Mouse (Mus musculus) liver, adult 2 months (tissue): Measurements from ENCODE around the gene Rarres2. TPM values are rescaled to one million over a fixed set of nuclear protein-coding genes. Genes with fewer than 3 reads are reported as not detected.

Experiments
- DNase-seq: peaks from one replicate; pipeline ENCODE4 v3.0.0-alpha.2; 2011; ENCODE audit warnings: low read depth, low spot score; ENCODE audit errors: extremely low read depth
- H3K27ac ChIP-seq: fragments of 200-500 bp; replicated peaks from 2 replicates; pipeline ENCODE4 v1.5.1; 2012; ENCODE audit warnings: low read depth, mild to moderate bottlenecking, control low read depth, inconsistent platforms, low read length; ENCODE audit not compliant: insufficient read depth
- H3K27me3 ChIP-seq: fragments of 200-500 bp; 2 replicates; pipeline ENCODE4 v1.6.1; 2012; ENCODE audit warnings: mild to moderate bottlenecking, moderate library complexity, low read length, inconsistent platforms; ENCODE audit not compliant: control insufficient read depth, insufficient read depth
- H3K36me3 ChIP-seq: fragments of 200-500 bp; 2 replicates; pipeline ENCODE4 v1.6.1; 2012; ENCODE audit warnings: low read length, inconsistent platforms; ENCODE audit not compliant: control insufficient read depth, insufficient read depth
- H3K4me1 ChIP-seq: fragments of 200-500 bp; 2 replicates; pipeline ENCODE4 v1.6.1; 2011; ENCODE audit warnings: low read length; ENCODE audit not compliant: control insufficient read depth, insufficient read depth
- H3K4me3 ChIP-seq: fragments of 200-500 bp; 2 replicates; pipeline ENCODE4 v1.5.1; 2011; ENCODE audit warnings: low read depth, mild to moderate bottlenecking, control low read depth, low read length, moderate library complexity; ENCODE audit not compliant: insufficient read depth
- H3K79me2 ChIP-seq: fragments of 200-500 bp; 2 replicates; pipeline ENCODE4 v1.6.1; 2012; ENCODE audit warnings: inconsistent platforms, mild to moderate bottlenecking, low read length, moderate library complexity; ENCODE audit not compliant: control insufficient read depth, insufficient read depth
- H3K9ac ChIP-seq: fragments of 200-500 bp; 2 replicates; pipeline ENCODE4 v1.6.1; 2012; ENCODE audit warnings: low read depth, mild to moderate bottlenecking, control low read depth, inconsistent platforms, low read length
- CTCF ChIP-seq: fragments of 200-500 bp; IDR thresholded peaks from 2 replicates; pipeline ENCODE4 v1.5.1; 2011; ENCODE audit warnings: low read depth, low read length, control low read depth
- POLR2A ChIP-seq: fragments of 200-500 bp; IDR thresholded peaks from 2 replicates; pipeline ENCODE4 v1.6.1; 2011; ENCODE audit warnings: low read length, control low read depth; ENCODE audit not compliant: insufficient read depth; ENCODE audit errors: extremely low read depth
- WGBS: fragments of 180-500 bp; shearing (Covaris S2); methylation state at CpG from one replicate; pipeline ENCODE4 v1.1.7; 2018; 5-methylcytosine and 5-hydroxymethylcytosine counted together
- polyA plus RNA-seq: library from polyadenylated mRNA; depleted of rRNA; stranded (reverse); fragments of >200 nt; gene quantifications from 2 replicates; pipeline ENCODE4 v1.2.3, GENCODE M21; 2012
- total RNA-seq: library from RNA; depleted of rRNA; stranded (reverse); fragments of >200 nt; gene quantifications from 2 replicates; pipeline ENCODE4 v1.2.3, GENCODE M21; 2014

The Rarres2 gene
- total and polyA plus RNA-seq, 2 experiments, result 1,160 to 1,282 TPM

- TF ChIP-seq CTCF (no peak), POLR2A (no peak)
- no peak overlapping the region for H3K4me3 ChIP-seq
- H3K79me2 ChIP-seq, result no peaks in the 10 kb centered on the region
- DNase-seq, result no peak
- H3K9ac ChIP-seq, result no peak overlapping the region
- no peaks in the 10 kb centered on the region for H3K36me3 ChIP-seq
- 85% methylated on average over 3 of the region's 3 CpGs for WGBS
- H3K4me1 ChIP-seq, result peaks cover 41% of the 10 kb centered on the region
- no peaks in the 10 kb centered on the region for H3K27me3 ChIP-seq
- H3K27ac ChIP-seq, result peak overlapping the region; percentile 37; the same call in 1 of the 2 replicates
Observed at GRCm38 (mm10) chr6:48542631-48543030, 30.0 kb downstream of the Rarres2 start.

- H3K4me1 ChIP-seq, result peaks cover 35% of the 10 kb centered on the region
- no peak overlapping the region for H3K4me3 ChIP-seq
- H3K27ac ChIP-seq, result peak overlapping the region; percentile 83
- TF ChIP-seq CTCF (no peak), POLR2A (no peak)
- H3K79me2 ChIP-seq, result no peaks in the 10 kb centered on the region
- WGBS, result 16% methylated on average over 7 of the region's 7 CpGs
- H3K27me3 ChIP-seq, result no peaks in the 10 kb centered on the region
- no peaks in the 10 kb centered on the region for H3K36me3 ChIP-seq
- H3K9ac ChIP-seq, result no peak overlapping the region
- peak; percentile 83 for DNase-seq
Observed at GRCm38 (mm10) chr6:48541560-48542450, 30.8 kb downstream of the Rarres2 start.

GRCm38 (mm10) chr6:48540721-48541120 lies 31.9 kb downstream of the Rarres2 start:
- H3K36me3 ChIP-seq, result no peaks in the 10 kb centered on the region
- H3K27ac ChIP-seq, result no peak overlapping the region
- H3K4me3 ChIP-seq, result no peak overlapping the region
- whole genome bisulfite sequencing, result 81% methylated on average over 3 of the region's 3 CpGs
- H3K9ac ChIP-seq, result no peak overlapping the region
- H3K27me3 ChIP-seq, result no peaks in the 10 kb centered on the region
- no peaks in the 10 kb centered on the region for H3K79me2 ChIP-seq
- no peak for DNase-seq
- H3K4me1 ChIP-seq, result peaks cover 27% of the 10 kb centered on the region
- TF ChIP-seq POLR2A (no peak), CTCF (no peak)

- Histone ChIP-seq H3K4me1 (peaks cover 25% of the 10 kb centered on the region), H3K27ac (no peak overlapping the region), H3K9ac (no peak overlapping the region), H3K4me3 (no peak overlapping the region), H3K27me3 (no peaks in the 10 kb centered on the region), H3K79me2 (no peaks in the 10 kb centered on the region), H3K36me3 (no peaks in the 10 kb centered on the region)
- TF ChIP-seq POLR2A, result no peak
- DNase-seq, result no peak
- 85% methylated on average over 5 of the region's 5 CpGs for WGBS
Observed at GRCm38 (mm10) chr6:48539860-48540259, 32.7 kb downstream of the Rarres2 start.

- peak; percentile 67 for DNase-seq
- H3K4me3 ChIP-seq, result no peak overlapping the region
- no peak overlapping the region for H3K27ac ChIP-seq
- no peaks in the 10 kb centered on the region for H3K79me2 ChIP-seq
- no peaks in the 10 kb centered on the region for H3K36me3 ChIP-seq
- TF ChIP-seq CTCF, result peak; percentile 63
- TF ChIP-seq POLR2A, result no peak
- peaks cover 22% of the 10 kb centered on the region for H3K4me1 ChIP-seq
- H3K9ac ChIP-seq, result no peak overlapping the region
- WGBS, result 73% methylated on average over 5 of the region's 5 CpGs
- no peaks in the 10 kb centered on the region for H3K27me3 ChIP-seq
Observed at GRCm38 (mm10) chr6:48538841-48539737, 33.5 kb downstream of the Rarres2 start.
